In genomic region chr6:48628808-48629660, GRCm38 (mm10) we compare ENCODE assay signal across 7 mouse cellular contexts. TPM values are rescaled to one million over a fixed set of nuclear protein-coding genes. Genes with fewer than 3 reads are reported as not detected.
DNase-seq lines count a peak whose midpoint lies in the region; ATAC-seq and TF ChIP-seq lines count a peak whose summit lies in the region.

No protein-coding gene starts in this region.

- peak overlapping the region; percentile 67 for H3K4me3 ChIP-seq in E14TG2a.4 (replicated peaks; ENCODE audit: low read length)
- peak overlapping the region; percentile 48 for H3K4me3 ChIP-seq in hindbrain, embryonic 13.5 days
- peak overlapping the region; percentile 44 for H3K4me3 ChIP-seq in midbrain, postnatal 0 days (ENCODE audit: low read depth, low read length)

- no peaks in the 10 kb centered on the region for H3K36me3 ChIP-seq in E14TG2a.4 (ENCODE audit: insufficient read depth, low read length)
- no peaks in the 10 kb centered on the region for H3K36me3 ChIP-seq in hindbrain, embryonic 13.5 days
- peaks cover 2% of the 10 kb centered on the region; the same call in 1 of the 2 replicates for H3K36me3 ChIP-seq in midbrain, postnatal 0 days (ENCODE audit: insufficient read depth, low read length)

- peak overlapping the region; percentile 77 for H3K9ac ChIP-seq in hindbrain, embryonic 13.5 days
- peak overlapping the region; percentile 63 for H3K9ac ChIP-seq in midbrain, postnatal 0 days (replicated peaks; ENCODE audit: low read length, poor library complexity, severe bottlenecking)

- intact Hi-C loops in left cerebral cortex, postnatal 36 days (cut with DNase I): loop anchor here (5.0 kb wide), 2 partner anchors 37 to 77 kb away; partner anchors contain the start of genes Gm44965, Lrrc61 and Repin1

- no peak for TF ChIP-seq CTCF in E14TG2a.4 (conservative IDR thresholded peaks at IDR 0.05; ENCODE audit: low read length)
- 0 out of 2 replicates have a peak, but pooled peaks have one; percentile 4 for TF ChIP-seq CTCF in midbrain, postnatal 0 days (IDR thresholded peaks at IDR 0.05)

- peak overlapping the region; percentile 77 for H3K4me2 ChIP-seq in hindbrain, embryonic 13.5 days
- peak overlapping the region; percentile 81 for H3K4me2 ChIP-seq in midbrain, postnatal 0 days (ENCODE audit: low read depth, low read length, poor library complexity, severe bottlenecking)

- peak overlapping the region; percentile 52 for H3K27ac ChIP-seq in hindbrain, embryonic 13.5 days
- H3K27ac ChIP-seq in midbrain, postnatal 0 days (ENCODE audit: low read depth, low read length): peak overlapping the region; percentile 47

- peak; percentile 77 for DNase-seq in CD4-positive, CD25-positive, alpha-beta regulatory T cell, adult 2 months (ENCODE audit: low read depth, low spot score)
- peak; percentile 62 for DNase-seq in embryo, embryonic 11 days
- peak; percentile 57 to 72 for DNase-seq in left cerebral cortex, postnatal 36 days (ENCODE audit: low spot score in 2 of 2)
- DNase-seq in midbrain, postnatal 0 days (ENCODE audit: low spot score): peak; percentile 53
- peak; percentile 11 for DNase-seq in testis, postnatal 14 days (ENCODE audit: low spot score)

- peaks cover 13% of the 10 kb centered on the region; the same call in 1 of the 2 replicates for H3K9me3 ChIP-seq in E14TG2a.4 (ENCODE audit: low read length)
- no peaks in the 10 kb centered on the region for H3K9me3 ChIP-seq in hindbrain, embryonic 13.5 days
- H3K9me3 ChIP-seq in midbrain, postnatal 0 days (ENCODE audit: low read length): no peaks in the 10 kb centered on the region

- peaks cover 91% of the 10 kb centered on the region for H3K27me3 ChIP-seq in E14TG2a.4 (ENCODE audit: insufficient read depth, low read length)
- H3K27me3 ChIP-seq in hindbrain, embryonic 13.5 days: peaks cover 55% of the 10 kb centered on the region
- H3K27me3 ChIP-seq in midbrain, postnatal 0 days (ENCODE audit: insufficient read depth, low read length): 0 out of 2 replicates have a peak, but pooled peaks cover 7% of the 10 kb centered on the region

- WGBS in hindbrain, embryonic 13.5 days: 7% methylated on average over 54 of the region's 54 CpGs
- WGBS in midbrain, postnatal 0 days: 8% methylated on average over 46 of the region's 54 CpGs

- peak; percentile 75 for ATAC-seq in hindbrain, embryonic 13.5 days (ENCODE audit: low FRiP score)
- ATAC-seq in midbrain, postnatal 0 days (ENCODE audit: low FRiP score): peak; percentile 77

- peaks cover 29% of the 10 kb centered on the region for H3K4me1 ChIP-seq in E14TG2a.4 (replicated peaks; ENCODE audit: low read depth, low read length)
- peaks cover 28% of the 10 kb centered on the region for H3K4me1 ChIP-seq in hindbrain, embryonic 13.5 days (replicated peaks)
- H3K4me1 ChIP-seq in midbrain, postnatal 0 days (ENCODE audit: insufficient read depth, low read length): peaks cover 16% of the 10 kb centered on the region

RNA-seq across cellular contexts. Expression of gene AI854703, which starts 2.5 kb away (rescaled TPM):
- 13.1 and 13.2 TPM in 2 replicates for polyA plus RNA-seq in hindbrain, embryonic 13.5 days (2015; fragmentation: Nextera tagmentation; extraction: Ambion mirVana)
- 10 to 100 TPM; 15.9 to 18.0 TPM for total RNA-seq in left cerebral cortex, postnatal 36 days (2021)
- 51.7 and 57.1 TPM in 2 replicates for total RNA-seq in midbrain, postnatal 0 days (2014; rRNA removed)
- polyA plus RNA-seq in midbrain, postnatal 0 days (2015; fragmentation: Nextera tagmentation; extraction: Ambion mirVana): 28.5 and 30.2 TPM in 2 replicates

RNA-seq across cellular contexts. Expression of gene Gimap8, which starts 18.0 kb away (rescaled TPM):
- polyA plus RNA-seq in hindbrain, embryonic 13.5 days (2015; fragmentation: Nextera tagmentation; extraction: Ambion mirVana): 0.47 and 0.85 TPM in 2 replicates
- under 1 TPM; 0.74 to 0.95 TPM for total RNA-seq in left cerebral cortex, postnatal 36 days (2021)
- total RNA-seq in midbrain, postnatal 0 days (2014; rRNA removed): 0.60 and 0.76 TPM in 2 replicates
- 0.45 and 0.53 TPM in 2 replicates for polyA plus RNA-seq in midbrain, postnatal 0 days (2015; fragmentation: Nextera tagmentation; extraction: Ambion mirVana)

RNA-seq across cellular contexts. Expression of gene Zfp775, which starts 27.2 kb away (rescaled TPM):
- 14.7 and 15.0 TPM in 2 replicates for polyA plus RNA-seq in hindbrain, embryonic 13.5 days (2015; fragmentation: Nextera tagmentation; extraction: Ambion mirVana)
- total RNA-seq in left cerebral cortex, postnatal 36 days (2021): 1 to 10 TPM; 6.6 to 7.6 TPM
- total RNA-seq in midbrain, postnatal 0 days (2014; rRNA removed): 8.6 and 9.5 TPM in 2 replicates
- polyA plus RNA-seq in midbrain, postnatal 0 days (2015; fragmentation: Nextera tagmentation; extraction: Ambion mirVana): 8.6 and 9.5 TPM in 2 replicates

RNA-seq across cellular contexts. Expression of gene Gm44965, which starts 35.3 kb away (rescaled TPM):
- not detected in 2 replicates for polyA plus RNA-seq in hindbrain, embryonic 13.5 days (2015; fragmentation: Nextera tagmentation; extraction: Ambion mirVana)
- not detected for total RNA-seq in left cerebral cortex, postnatal 36 days (2021)
- not detected in 2 replicates for total RNA-seq in midbrain, postnatal 0 days (2014; rRNA removed)
- polyA plus RNA-seq in midbrain, postnatal 0 days (2015; fragmentation: Nextera tagmentation; extraction: Ambion mirVana): 0.75 and 1.7 TPM in 2 replicates

RNA-seq across cellular contexts. Expression of gene Repin1, which starts 35.4 kb away (rescaled TPM):
- 39.3 and 41.8 TPM in 2 replicates for polyA plus RNA-seq in hindbrain, embryonic 13.5 days (2015; fragmentation: Nextera tagmentation; extraction: Ambion mirVana)
- total RNA-seq in left cerebral cortex, postnatal 36 days (2021): 10 to 100 TPM; 51.8 to 59.8 TPM
- total RNA-seq in midbrain, postnatal 0 days (2014; rRNA removed): 76.5 and 91.5 TPM in 2 replicates
- 41.2 and 42.8 TPM in 2 replicates for polyA plus RNA-seq in midbrain, postnatal 0 days (2015; fragmentation: Nextera tagmentation; extraction: Ambion mirVana)

Comparison
In these comparisons a context has a peak if more than half of its experiments do, and no peak if none do; other contexts are left out.
1. Peak in every context shown above with its lines: DNase-seq, ATAC-seq, H3K4me3 ChIP-seq and H3K27ac ChIP-seq.
2. DNase-seq: peak in every context shown above with its lines; median percentile 77 in CD4-positive, CD25-positive, alpha-beta regulatory T cell, adult 2 months; 64 in left cerebral cortex, postnatal 36 days; 62 in embryo, embryonic 11 days; 53 in midbrain, postnatal 0 days; 11 in testis, postnatal 14 days.